Mouse (Mus musculus) kidney, adult 8-10 months (tissue): ENCODE data around the gene Gm10799.
A peak's percentile ranks its signal among the peaks of the same experiment; 100 is the strongest.
"Not testable (repeated sequence)": the region's sequence is repeated elsewhere in the genome, so short reads cannot be mapped to it uniquely, and the experiment has no call there.

Source experiments
- DNase-seq, 2 experiments: peaks; one replicate each; pipeline ENCODE4 v3.0.0; 2022

The Gm10799 gene

GRCm38 (mm10) chr2:104068450-104068849 lies at the start of gene Gm10799:
Gene Gm10799 (minus strand): TSS chr2:104068550.
- not testable (repeated sequence) for DNase-seq

- not testable (repeated sequence) for DNase-seq
Observed at GRCm38 (mm10) chr2:104117173-104117572, 48.8 kb upstream of the Gm10799 start.

GRCm38 (mm10) chr2:104114898-104115297 lies 46.5 kb upstream of the Gm10799 start:
- DNase-seq: no peak

GRCm38 (mm10) chr2:104113563-104113962 lies 45.2 kb upstream of the Gm10799 start:
- not testable (repeated sequence) for DNase-seq

GRCm38 (mm10) chr2:104111170-104111797 lies 42.9 kb upstream of the Gm10799 start:
- DNase-seq: not testable (repeated sequence)

GRCm38 (mm10) chr2:104110031-104110430 lies 41.7 kb upstream of the Gm10799 start:
- DNase-seq: no peak

- DNase-seq: no peak
Observed at GRCm38 (mm10) chr2:104109528-104109927, 41.2 kb upstream of the Gm10799 start.

GRCm38 (mm10) chr2:104109021-104109420 lies 40.7 kb upstream of the Gm10799 start:
- DNase-seq: not testable (repeated sequence)

GRCm38 (mm10) chr2:104104800-104105199 lies 36.5 kb upstream of the Gm10799 start:
- DNase-seq: no peak

GRCm38 (mm10) chr2:104099946-104100345 lies 31.6 kb upstream of the Gm10799 start:
- no peak for DNase-seq

GRCm38 (mm10) chr2:104099231-104099585 lies 30.9 kb upstream of the Gm10799 start:
- no peak for DNase-seq

GRCm38 (mm10) chr2:104098529-104099230 lies 30.3 kb upstream of the Gm10799 start:
- no peak for DNase-seq

- not testable (repeated sequence) for DNase-seq
Observed at GRCm38 (mm10) chr2:104097396-104097795, 29.0 kb upstream of the Gm10799 start.

- not testable (repeated sequence) for DNase-seq
Observed at GRCm38 (mm10) chr2:104096796-104097195, 28.4 kb upstream of the Gm10799 start.

GRCm38 (mm10) chr2:104096256-104096655 lies 27.9 kb upstream of the Gm10799 start:
- no peak for DNase-seq

GRCm38 (mm10) chr2:104095741-104096213 lies 27.4 kb upstream of the Gm10799 start, which contains the start of gene Cd59a:
Gene Cd59a (plus strand): TSS chr2:104095801.
- DNase-seq: peak; percentile 93

- no peak for DNase-seq
Observed at GRCm38 (mm10) chr2:104093305-104093704, 25.0 kb upstream of the Gm10799 start.

GRCm38 (mm10) chr2:104087562-104087961 lies 19.2 kb upstream of the Gm10799 start:
- DNase-seq: not testable (repeated sequence)

- DNase-seq: not testable (repeated sequence)
Observed at GRCm38 (mm10) chr2:104084027-104084426, 15.7 kb upstream of the Gm10799 start.

GRCm38 (mm10) chr2:104082474-104082873 lies 14.1 kb upstream of the Gm10799 start:
- DNase-seq: no peak

GRCm38 (mm10) chr2:104081436-104082050 lies 13.2 kb upstream of the Gm10799 start:
- DNase-seq: not testable (repeated sequence)

- DNase-seq: not testable (repeated sequence)
Observed at GRCm38 (mm10) chr2:104078285-104078684, 9.9 kb upstream of the Gm10799 start.

- peak; percentile 56 to 68 for DNase-seq
Observed at GRCm38 (mm10) chr2:104069704-104070185, 1.4 kb upstream of the Gm10799 start, which contains the start of gene Cd59b. Gene Cd59b (plus strand): TSS chr2:104069849.
